Mouse (Mus musculus) ES-Bruce4 (cell line): ENCODE measurements around the gene Rere.

ENCODE experiments used
- CTCF ChIP-seq: IDR thresholded peaks from one replicate; pipeline ENCODE4 v1.8.1; 2011; ENCODE audit warnings: low read depth, low read length
- EP300 ChIP-seq: IDR thresholded peaks from 2 replicates; pipeline ENCODE4 v1.6.1; 2011; ENCODE audit warnings: low read depth, low read length; ENCODE audit not compliant: insufficient read depth
- POLR2A ChIP-seq: IDR thresholded peaks from one replicate; pipeline ENCODE4 v1.8.1; 2011; ENCODE audit warnings: low read length; ENCODE audit not compliant: insufficient read depth

DNA sequence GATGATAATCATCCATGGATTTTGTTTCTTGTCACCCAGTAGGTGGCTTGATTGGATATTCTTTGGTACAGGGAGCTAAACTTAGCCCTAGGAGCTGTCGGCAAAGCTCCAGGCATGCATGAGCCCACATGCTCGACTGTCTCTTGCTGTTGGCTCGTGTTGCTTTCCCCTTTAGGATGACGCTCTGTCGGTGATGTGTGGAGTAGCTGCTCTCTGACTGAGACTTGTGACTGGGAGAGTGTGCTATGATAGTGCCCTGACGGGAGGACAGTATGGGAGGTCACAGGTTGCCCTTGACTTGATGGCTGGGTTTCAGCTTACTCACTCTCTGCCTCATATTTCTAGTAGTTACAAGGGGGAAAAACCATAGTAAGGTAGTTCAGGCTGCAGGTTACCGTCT is 192.6 kb downstream of the Rere start:
- TF ChIP-seq POLR2A (no peak), EP300 (no peak), CTCF (no peak)
